Mouse (Mus musculus): ENCODE data around the gene Poln.

DNA sequence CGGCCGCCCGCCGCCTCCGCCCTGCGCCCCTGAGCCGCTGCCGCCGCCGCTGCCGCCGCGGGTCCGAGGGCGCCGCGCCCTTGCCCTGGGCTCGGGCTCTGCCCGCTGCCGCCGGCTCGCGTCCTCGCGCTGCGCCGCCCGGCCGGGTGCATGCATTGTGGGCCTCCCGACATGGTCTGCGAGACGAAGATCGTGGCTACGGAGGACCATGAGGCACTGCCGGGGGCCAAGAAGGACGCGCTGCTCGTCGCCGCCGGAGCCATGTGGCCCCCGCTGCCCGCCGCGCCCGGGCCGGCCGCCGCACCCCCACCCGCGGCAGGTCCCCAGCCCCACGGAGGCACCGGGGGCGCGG, 172.6 kb downstream of the Poln start:
- TF ChIP-seq EP300 (IDR thresholded peaks at IDR 0.05; ENCODE audit: insufficient read depth, low read depth, low read length) = no peak
- no peak for TF ChIP-seq CTCF (IDR thresholded peaks at IDR 0.05)
- no peak for TF ChIP-seq POLR2A (IDR thresholded peaks at IDR 0.05; ENCODE audit: insufficient read depth, low read depth, low read length)
